Mouse (Mus musculus): ENCODE measurements at regions not wholly inside any gene's neighbourhood (a gene's known extent, or its start where the extent isn't known, plus 50 kb on each side); places are given as distances from the start of the nearest gene placed in this dataset.

- Histone ChIP-seq H3K36me3 (no peaks in the 10 kb centered on the region), H3K4me3 (no peak overlapping the region), H3K4me1 (no peaks in the 10 kb centered on the region), H3K27me3 (ENCODE audit: low read depth, poor library complexity, severe bottlenecking) (peaks cover 27% of the 10 kb centered on the region), H3K27ac (no peak overlapping the region), H3K9me3 (replicated peaks) (no peaks in the 10 kb centered on the region)
- DNase-seq (ENCODE audit: low spot score) = no peak
- 24% methylated on average over 1 of the region's 1 CpGs for WGBS
Measured at GRCm38 (mm10) chrX:12844431-12844830, 82.6 kb upstream of the Med14 start.

GRCm38 (mm10) chrX:12841021-12841325, 79.1 kb upstream of the Med14 start:
- WGBS = 82% methylated on average over 3 of the region's 3 CpGs
- Histone ChIP-seq H3K4me1 (no peaks in the 10 kb centered on the region), H3K27me3 (ENCODE audit: low read depth, poor library complexity, severe bottlenecking) (peaks cover 38% of the 10 kb centered on the region), H3K27ac (peak overlapping the region; percentile 73; the same call in 1 of the 2 replicates), H3K9me3 (replicated peaks) (no peaks in the 10 kb centered on the region), H3K36me3 (no peaks in the 10 kb centered on the region), H3K4me3 (no peak overlapping the region)
- DNase-seq (ENCODE audit: low spot score) = no peak

- 18% methylated on average over 25 of the region's 25 CpGs for WGBS
- Histone ChIP-seq H3K27ac (peak overlapping the region; percentile 73), H3K27me3 (ENCODE audit: low read depth, poor library complexity, severe bottlenecking) (peaks cover 38% of the 10 kb centered on the region), H3K9me3 (replicated peaks) (no peaks in the 10 kb centered on the region), H3K4me3 (peak overlapping the region; percentile 42), H3K36me3 (no peaks in the 10 kb centered on the region), H3K4me1 (no peaks in the 10 kb centered on the region)
- peak; percentile 58 for DNase-seq (ENCODE audit: low spot score)
Measured at GRCm38 (mm10) chrX:12840160-12841020, 78.5 kb upstream of the Med14 start.

- Histone ChIP-seq H3K27ac (peak overlapping the region; percentile 73), H3K27me3 (ENCODE audit: low read depth, poor library complexity, severe bottlenecking) (peaks cover 33% of the 10 kb centered on the region), H3K9me3 (replicated peaks) (no peaks in the 10 kb centered on the region), H3K4me3 (peak overlapping the region; percentile 42), H3K36me3 (no peaks in the 10 kb centered on the region), H3K4me1 (no peaks in the 10 kb centered on the region)
- 16% methylated on average over 11 of the region's 11 CpGs for WGBS
- DNase-seq (ENCODE audit: low spot score) = peak; percentile 39
Measured at GRCm38 (mm10) chrX:12839406-12840159, 77.7 kb upstream of the Med14 start.

DNA sequence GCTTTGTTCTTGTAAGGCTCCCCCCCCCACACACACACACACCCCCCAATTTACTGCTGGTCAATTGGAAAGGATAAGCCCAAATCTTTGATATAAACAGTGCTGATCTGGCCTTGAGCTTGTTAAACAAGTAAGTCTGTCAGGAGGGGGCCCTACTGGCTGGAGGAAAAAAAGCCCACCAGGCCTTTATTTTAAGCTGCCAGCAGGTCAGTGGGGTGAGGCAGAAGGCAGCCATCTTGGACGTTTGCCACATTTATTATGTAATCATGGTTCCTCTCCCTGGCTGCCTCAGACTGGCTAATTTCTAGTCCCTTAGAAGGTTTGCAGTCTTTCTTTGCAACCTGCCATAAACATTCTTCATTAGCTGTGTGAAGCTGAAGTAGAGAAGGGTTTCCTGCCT, 75.9 kb upstream of the Med14 start:
- H3K36me3 ChIP-seq = no peaks in the 10 kb centered on the region
- DNase-seq (ENCODE audit: low spot score) = no peak
- H3K27me3 ChIP-seq (ENCODE audit: low read depth, poor library complexity, severe bottlenecking) = peaks cover 34% of the 10 kb centered on the region
- H3K27ac ChIP-seq = no peak overlapping the region
- 30% methylated on average over 1 of the region's 1 CpGs for WGBS
- H3K9me3 ChIP-seq (replicated peaks) = no peaks in the 10 kb centered on the region
- H3K4me1 ChIP-seq = no peaks in the 10 kb centered on the region
- H3K4me3 ChIP-seq = no peak overlapping the region

GRCm38 (mm10) chrX:12834681-12835080, 72.8 kb upstream of the Med14 start:
- WGBS = 72% methylated on average over 4 of the region's 4 CpGs
- H3K27me3 ChIP-seq (ENCODE audit: low read depth, poor library complexity, severe bottlenecking) = peaks cover 44% of the 10 kb centered on the region
- no peaks in the 10 kb centered on the region for H3K4me1 ChIP-seq
- DNase-seq (ENCODE audit: low spot score) = no peak
- no peak overlapping the region for H3K4me3 ChIP-seq
- no peaks in the 10 kb centered on the region for H3K36me3 ChIP-seq
- no peak overlapping the region for H3K27ac ChIP-seq
- H3K9me3 ChIP-seq (replicated peaks) = no peaks in the 10 kb centered on the region

GRCm38 (mm10) chrX:12832709-12833108, 70.8 kb upstream of the Med14 start:
- H3K4me1 ChIP-seq = no peaks in the 10 kb centered on the region
- no peak overlapping the region for H3K4me3 ChIP-seq
- H3K9me3 ChIP-seq (replicated peaks) = no peaks in the 10 kb centered on the region
- H3K36me3 ChIP-seq = no peaks in the 10 kb centered on the region
- no peak overlapping the region for H3K27ac ChIP-seq
- no peak for DNase-seq (ENCODE audit: low spot score)
- WGBS = 82% methylated on average over 2 of the region's 2 CpGs
- peaks cover 35% of the 10 kb centered on the region for H3K27me3 ChIP-seq (ENCODE audit: low read depth, poor library complexity, severe bottlenecking)

DNA sequence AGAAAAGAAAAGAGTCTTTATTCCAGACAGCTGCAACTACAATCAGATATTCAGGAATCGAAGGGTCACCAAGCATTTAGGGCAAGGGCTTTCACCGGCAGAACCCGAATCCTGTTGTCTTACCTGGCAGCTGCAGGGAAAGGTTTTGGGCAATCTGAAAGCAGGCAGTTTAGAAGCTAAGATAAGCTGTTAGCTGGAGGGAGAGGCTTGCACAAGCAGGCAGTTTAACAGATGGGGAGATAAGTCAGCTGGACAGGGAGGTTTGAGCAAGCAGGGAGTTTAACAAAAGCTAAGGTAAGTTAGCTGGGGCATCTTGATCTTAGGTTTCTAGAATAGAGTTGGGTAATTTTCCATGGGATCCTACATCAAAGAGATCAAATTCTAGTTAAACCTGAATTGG, 67.3 kb upstream of the Med14 start:
- DNase-seq (ENCODE audit: low spot score) = no peak
- no peak overlapping the region for H3K4me3 ChIP-seq
- H3K9me3 ChIP-seq (replicated peaks) = no peaks in the 10 kb centered on the region
- 79% methylated on average over 3 of the region's 3 CpGs for WGBS
- no peaks in the 10 kb centered on the region for H3K36me3 ChIP-seq
- no peaks in the 10 kb centered on the region for H3K4me1 ChIP-seq
- H3K27me3 ChIP-seq (ENCODE audit: low read depth, poor library complexity, severe bottlenecking) = peaks cover 34% of the 10 kb centered on the region
- H3K27ac ChIP-seq = no peak overlapping the region

- Histone ChIP-seq H3K27me3 (ENCODE audit: low read depth, poor library complexity, severe bottlenecking) (peaks cover 33% of the 10 kb centered on the region), H3K4me3 (no peak overlapping the region), H3K27ac (no peak overlapping the region), H3K9me3 (replicated peaks) (no peaks in the 10 kb centered on the region), H3K36me3 (no peaks in the 10 kb centered on the region), H3K4me1 (no peaks in the 10 kb centered on the region)
- no peak for DNase-seq (ENCODE audit: low spot score)
- WGBS = 87% methylated on average over 4 of the region's 4 CpGs
Measured at GRCm38 (mm10) chrX:12827299-12827872, 65.5 kb upstream of the Med14 start.

GRCm38 (mm10) chrX:12826646-12827045, 64.8 kb upstream of the Med14 start:
- Histone ChIP-seq H3K27ac (no peak overlapping the region), H3K4me1 (no peaks in the 10 kb centered on the region), H3K36me3 (no peaks in the 10 kb centered on the region), H3K9me3 (replicated peaks) (no peaks in the 10 kb centered on the region), H3K4me3 (no peak overlapping the region), H3K27me3 (ENCODE audit: low read depth, poor library complexity, severe bottlenecking) (peaks cover 27% of the 10 kb centered on the region)
- no peak for DNase-seq (ENCODE audit: low spot score)
- 95% methylated on average over 4 of the region's 4 CpGs for WGBS

DNA sequence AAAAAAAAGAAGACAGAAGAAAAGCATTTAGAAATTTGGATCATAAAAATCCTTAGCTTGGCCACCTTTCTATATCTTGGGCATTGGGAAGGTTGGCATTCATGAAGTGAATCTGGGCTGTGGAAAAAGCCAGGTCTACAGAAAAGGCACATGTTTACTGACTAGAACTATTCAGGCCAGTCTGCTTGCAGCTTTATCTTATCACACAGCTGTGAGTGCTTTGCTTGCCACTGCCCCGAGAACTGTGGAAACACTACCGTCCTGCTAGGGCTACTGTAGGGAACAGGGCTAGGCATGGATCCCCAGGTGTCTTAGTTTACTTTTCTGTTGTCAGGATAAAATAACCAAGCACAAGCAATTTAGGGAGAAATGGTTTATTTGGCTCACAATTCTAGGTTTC, 63.4 kb upstream of the Med14 start:
- 68% methylated on average over 2 of the region's 2 CpGs for WGBS
- Histone ChIP-seq H3K9me3 (replicated peaks) (no peaks in the 10 kb centered on the region), H3K36me3 (no peaks in the 10 kb centered on the region), H3K27me3 (ENCODE audit: low read depth, poor library complexity, severe bottlenecking) (peaks cover 18% of the 10 kb centered on the region), H3K4me3 (no peak overlapping the region), H3K27ac (no peak overlapping the region), H3K4me1 (no peaks in the 10 kb centered on the region)
- no peak for DNase-seq (ENCODE audit: low spot score)

DNA sequence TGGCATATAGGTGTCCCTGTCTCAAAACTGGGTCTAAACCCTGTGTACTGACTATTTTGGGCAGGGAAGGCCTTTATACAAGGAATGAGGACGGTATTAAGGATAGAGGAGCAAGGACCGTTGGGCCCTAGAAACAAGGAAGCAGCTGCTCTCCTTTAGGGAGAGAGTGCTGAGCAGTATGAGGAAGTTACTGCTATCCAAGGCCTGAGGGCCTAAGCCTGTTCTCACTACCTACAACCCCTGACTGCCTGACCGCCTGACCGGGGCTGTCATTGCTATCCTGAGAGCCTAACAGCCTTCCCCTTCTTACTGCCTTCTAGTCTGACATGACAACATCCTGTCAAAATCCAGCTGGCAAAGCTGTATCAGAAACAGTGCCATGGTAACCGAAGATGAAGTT, 62.6 kb upstream of the Med14 start:
- Histone ChIP-seq H3K4me3 (no peak overlapping the region), H3K36me3 (no peaks in the 10 kb centered on the region), H3K9me3 (replicated peaks) (no peaks in the 10 kb centered on the region), H3K27ac (no peak overlapping the region), H3K27me3 (ENCODE audit: low read depth, poor library complexity, severe bottlenecking) (peaks cover 13% of the 10 kb centered on the region), H3K4me1 (no peaks in the 10 kb centered on the region)
- DNase-seq (ENCODE audit: low spot score) = no peak
- WGBS = 84% methylated on average over 5 of the region's 5 CpGs

DNA sequence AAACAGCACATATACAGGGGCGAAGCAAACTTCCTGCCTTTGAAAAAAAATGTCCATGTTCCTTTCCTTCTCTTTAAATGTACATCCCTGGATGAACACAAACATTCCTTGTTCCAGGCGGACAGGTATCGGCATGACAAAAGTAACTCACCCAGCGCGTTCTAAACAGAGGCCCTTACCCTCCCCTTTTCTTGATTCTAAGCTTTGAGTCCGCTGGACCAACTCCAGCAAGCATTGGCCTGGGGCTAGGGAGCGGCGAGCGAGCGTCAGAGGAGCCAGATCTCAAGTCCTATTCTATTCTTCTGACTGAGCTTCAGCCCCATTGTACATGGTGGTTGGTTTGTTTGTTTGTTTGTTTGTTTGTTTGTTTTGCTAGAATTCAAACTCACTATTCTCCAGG, 60.9 kb upstream of the Med14 start:
- Histone ChIP-seq H3K9me3 (replicated peaks) (no peaks in the 10 kb centered on the region), H3K36me3 (no peaks in the 10 kb centered on the region), H3K27me3 (ENCODE audit: low read depth, poor library complexity, severe bottlenecking) (peaks cover 19% of the 10 kb centered on the region), H3K27ac (no peak overlapping the region), H3K4me1 (no peaks in the 10 kb centered on the region), H3K4me3 (no peak overlapping the region)
- 81% methylated on average over 10 of the region's 10 CpGs for WGBS
- no peak for DNase-seq (ENCODE audit: low spot score)

Data from limb, embryonic 10.5 days (tissue).